In genomic region chr3:109010489-109011260, GRCm38 (mm10) we compare ENCODE assay signal across 8 mouse cellular contexts. TPM values are rescaled to one million over a fixed set of nuclear protein-coding genes. Genes with fewer than 3 reads are reported as not detected.
DNase-seq lines count a peak whose midpoint lies in the region.

No protein-coding gene starts in this region.

- peak; percentile 59 for DNase-seq in gastrocnemius, adult 18-20 months (ENCODE audit: low spot score)
- no peak for DNase-seq in gastrocnemius, postnatal 25 days
- DNase-seq in urinary bladder, postnatal 25 days (ENCODE audit: low spot score), result peak; percentile 26
- no peak for DNase-seq in urinary bladder, postnatal 4 days (ENCODE audit: low spot score in 2 of 2)
- DNase-seq in kidney, postnatal 10 days, result peak; percentile 48
- DNase-seq in embryo, embryonic 11 days, result no peak
- no peak for DNase-seq in left cerebral cortex, postnatal 4 days
- DNase-seq in gastrocnemius, postnatal 10 days, result no peak

- intact Hi-C loops in left cerebral cortex, postnatal 4 days (cut with DNase I), result loop anchor here (5.0 kb wide), 1 partner anchor 47 kb away; no protein-coding TSS in a partner anchor

RNA-seq across cellular contexts. Expression of gene Fam102b, which starts 16.7 kb away (rescaled TPM):
- total RNA-seq in gastrocnemius, adult 18-20 months (2021), result 1 to 10 TPM; 5.2 to 6.1 TPM
- total RNA-seq in gastrocnemius, postnatal 25 days (2021), result 1 to 10 TPM; 6.3 to 7.4 TPM
- 10 to 100 TPM; 83.0 to 84.2 TPM for total RNA-seq in left cerebral cortex, postnatal 4 days (2021)
- total RNA-seq in gastrocnemius, postnatal 10 days (2021), result 10 to 100 TPM; 14.6 to 15.0 TPM

Comparison
In these comparisons a context has a peak if more than half of its experiments do, and no peak if none do; other contexts are left out.
1. DNase-seq: peak in gastrocnemius, adult 18-20 months (single experiment), urinary bladder, postnatal 25 days (single experiment) and kidney, postnatal 10 days (single experiment); none in gastrocnemius, postnatal 25 days (single experiment), urinary bladder, postnatal 4 days (0 of 2), embryo, embryonic 11 days (single experiment), left cerebral cortex, postnatal 4 days (single experiment) and gastrocnemius, postnatal 10 days (single experiment).
2. RNA of gene Fam102b, which starts 16.7 kb away (total RNA-seq): 83.0 to 84.2 TPM in left cerebral cortex, postnatal 4 days; 14.6 to 15.0 TPM in gastrocnemius, postnatal 10 days, 6.3 to 7.4 TPM in gastrocnemius, postnatal 25 days and 5.2 to 6.1 TPM in gastrocnemius, adult 18-20 months; every median in the first group is over 4 times any median in the second.